Mouse (Mus musculus): Measurements from ENCODE around the gene Exo5.

The Exo5 gene

DNA sequence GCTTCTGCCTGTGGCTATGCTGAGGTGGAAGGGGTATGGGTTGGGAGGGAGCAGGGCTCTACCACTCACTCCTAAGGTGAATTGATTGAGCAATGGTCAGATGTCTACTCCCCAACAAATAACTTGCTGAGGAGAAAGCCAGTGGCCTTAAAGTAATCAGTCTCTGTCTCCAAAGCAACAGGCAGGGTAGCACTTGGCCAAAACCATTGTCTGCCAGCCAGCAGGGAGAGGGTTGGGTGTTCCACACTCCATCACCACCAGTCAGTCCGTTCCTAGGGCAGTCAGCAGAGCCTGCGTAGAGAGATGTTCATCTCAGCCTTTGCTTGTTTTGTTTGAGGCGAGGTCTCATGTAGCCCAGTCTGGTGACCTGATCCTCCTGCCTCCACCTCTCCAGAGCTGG is 48.9 kb downstream of the Exo5 start:
- in situ Hi-C loops (cut with MboI, MseI), result no loop called here

All from T-helper 1 cell (primary cell).